Mouse (Mus musculus): ENCODE results near the gene Rinl. TPM values are rescaled to one million over a fixed set of nuclear protein-coding genes. Genes with fewer than 3 reads are reported as not detected.

The Rinl gene
- 1.8 and 2.5 TPM in 2 replicates for polyA plus RNA-seq (2015; fragmentation: Nextera tagmentation; extraction: Ambion mirVana)

DNA sequence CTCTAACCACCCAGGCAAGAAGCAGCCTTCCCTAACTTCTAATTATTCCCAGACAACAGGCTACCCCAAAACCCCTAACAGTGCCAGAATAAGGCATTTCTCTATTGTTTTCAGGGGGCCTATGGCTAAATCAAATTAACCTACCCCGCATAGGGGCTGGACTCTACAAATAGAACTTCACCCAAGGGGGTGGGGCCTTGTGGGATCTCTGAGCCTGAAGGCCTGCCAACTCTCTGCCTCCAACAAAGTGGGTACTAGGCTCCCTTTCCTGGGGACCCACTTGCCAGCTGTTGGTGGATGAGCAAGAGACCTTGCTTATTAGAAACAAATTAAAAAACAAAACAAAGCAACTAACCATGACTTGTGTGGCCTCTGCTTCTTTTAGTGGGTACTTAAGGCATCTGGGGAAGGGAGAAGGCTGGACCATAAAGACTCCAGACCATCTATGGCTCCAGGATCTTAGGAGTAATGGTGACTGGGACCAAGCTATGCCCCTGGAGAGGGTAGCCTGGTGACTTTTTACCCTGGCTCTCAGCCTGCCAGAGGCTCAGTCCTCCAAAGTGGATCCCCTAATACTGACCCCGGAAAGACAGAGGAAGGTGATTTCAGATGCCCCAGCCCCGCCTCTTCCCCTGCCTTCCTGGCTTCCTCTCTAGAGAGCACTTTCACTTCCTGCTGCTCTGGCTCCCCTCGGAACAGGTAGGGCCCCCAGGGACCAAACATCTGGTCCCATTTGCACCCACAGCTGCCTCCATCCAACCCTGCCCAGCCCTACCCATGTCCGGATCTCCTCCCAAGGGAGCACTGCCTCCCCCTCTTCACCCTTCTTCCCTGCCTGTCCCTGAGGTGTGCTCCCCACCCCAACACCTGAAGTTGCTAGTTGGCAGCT is at the start of gene Rinl:
Gene Rinl, plus strand, starts transcription at position 663 of the 889 bp plus-strand sequence.
- WGBS, result 79% methylated on average over 5 of the region's 5 CpGs

DNA sequence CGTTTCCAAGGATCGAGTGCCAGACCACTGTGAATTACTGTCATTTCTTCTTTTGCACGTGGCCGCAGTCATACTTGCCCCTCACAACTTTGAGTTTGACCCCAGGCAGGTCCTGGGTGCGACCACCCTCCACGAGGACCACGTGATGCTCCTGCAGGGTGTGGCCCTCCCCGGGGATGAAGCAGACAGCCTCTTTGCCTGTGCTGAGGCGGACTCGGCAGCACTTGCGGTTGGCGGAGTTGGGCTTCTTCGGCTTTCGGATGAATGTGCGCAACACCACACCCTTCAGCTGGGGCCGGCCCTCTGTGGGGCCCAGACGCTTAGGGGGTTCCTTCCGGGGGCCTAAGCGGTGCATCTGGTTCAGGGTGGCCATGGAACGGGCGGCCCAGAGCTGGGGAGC is 48.9 kb upstream of the Rinl start:
- no peak for ATAC-seq (replicated peaks)
- H3K9me3 ChIP-seq, result no peaks in the 10 kb centered on the region
- peaks cover 20% of the 10 kb centered on the region for H3K4me1 ChIP-seq
- no peaks in the 10 kb centered on the region for H3K36me3 ChIP-seq
- H3K4me3 ChIP-seq, result no peak overlapping the region
- WGBS, result 94% methylated on average over 21 of the region's 21 CpGs
- no peak overlapping the region for H3K9ac ChIP-seq (replicated peaks)
- H3K27me3 ChIP-seq, result no peaks in the 10 kb centered on the region
- H3K4me2 ChIP-seq (replicated peaks), result no peak overlapping the region
- H3K27ac ChIP-seq (replicated peaks), result no peak overlapping the region

More for the DNA sequence above, at the start of gene Rinl:
- Histone ChIP-seq H3K27ac (replicated peaks) (no peak within 1 kb of the TSS), H3K9me3 (no peaks in the 10 kb centered on the region), H3K4me3 (no peak within 1 kb of the TSS), H3K27me3 (no peaks in the 10 kb centered on the region), H3K4me1 (no peaks in the 10 kb centered on the region), H3K9ac (replicated peaks) (no peak within 1 kb of the TSS), H3K4me2 (replicated peaks) (no peak within 1 kb of the TSS), H3K36me3 (peaks cover 4% of the 10 kb centered on the region; the same call in 1 of the 2 replicates)
- no peak for ATAC-seq (replicated peaks)

GRCm38 (mm10) chr7:28740949-28741348 is 47.8 kb upstream of the Rinl start:
- 0 out of 2 replicates have a peak overlapping the region, but pooled peaks have one; percentile 76 for H3K27ac ChIP-seq (replicated peaks)
- no peaks in the 10 kb centered on the region for H3K27me3 ChIP-seq
- peak overlapping the region; percentile 86 for H3K4me2 ChIP-seq (replicated peaks)
- H3K4me3 ChIP-seq, result peak overlapping the region; percentile 73
- WGBS, result 43% methylated on average over 9 of the region's 9 CpGs
- H3K4me1 ChIP-seq, result peaks cover 20% of the 10 kb centered on the region
- no peak for ATAC-seq (replicated peaks)
- peak overlapping the region; percentile 80 for H3K9ac ChIP-seq (replicated peaks)
- no peaks in the 10 kb centered on the region for H3K36me3 ChIP-seq
- H3K9me3 ChIP-seq, result no peaks in the 10 kb centered on the region

- peak; percentile 10; the same call in 1 of the 2 replicates for ATAC-seq (replicated peaks)
- Histone ChIP-seq H3K27me3 (no peaks in the 10 kb centered on the region), H3K9ac (replicated peaks) (peak overlapping the region; percentile 80), H3K4me3 (peak overlapping the region; percentile 73), H3K4me2 (replicated peaks) (peak overlapping the region; percentile 86), H3K27ac (replicated peaks) (peak overlapping the region; percentile 76), H3K9me3 (no peaks in the 10 kb centered on the region), H3K4me1 (peaks cover 20% of the 10 kb centered on the region), H3K36me3 (no peaks in the 10 kb centered on the region)
- WGBS, result 2% methylated on average over 13 of the region's 13 CpGs
Observed at GRCm38 (mm10) chr7:28741368-28741708, 47.4 kb upstream of the Rinl start.

- peak; percentile 99 for ATAC-seq (replicated peaks)
- H3K36me3 ChIP-seq, result no peaks in the 10 kb centered on the region
- peak within 1 kb of the TSS; percentile 73 for H3K4me3 ChIP-seq
- H3K27me3 ChIP-seq, result no peaks in the 10 kb centered on the region
- H3K9me3 ChIP-seq, result no peaks in the 10 kb centered on the region
- H3K27ac ChIP-seq (replicated peaks), result peak within 1 kb of the TSS; percentile 88
- peaks cover 20% of the 10 kb centered on the region for H3K4me1 ChIP-seq
- under 1% methylated on average over 39 of the region's 39 CpGs for WGBS
- H3K4me2 ChIP-seq (replicated peaks), result peak within 1 kb of the TSS; percentile 86
- peak within 1 kb of the TSS; percentile 80 for H3K9ac ChIP-seq (replicated peaks)
Observed at GRCm38 (mm10) chr7:28741709-28742438, 46.9 kb upstream of the Rinl start, which contains the start of the genes Mrps12 and Sars2. TSS of gene Mrps12 (minus strand) at chr7:28741820. TSS of gene Sars2 (plus strand) at chr7:28741992.

GRCm38 (mm10) chr7:28749935-28750334 is 38.8 kb upstream of the Rinl start:
- Histone ChIP-seq H3K36me3 (peaks cover 5% of the 10 kb centered on the region; the same call in 1 of the 2 replicates), H3K4me1 (no peaks in the 10 kb centered on the region), H3K27me3 (no peaks in the 10 kb centered on the region), H3K9ac (replicated peaks) (no peak overlapping the region), H3K4me3 (no peak overlapping the region), H3K27ac (replicated peaks) (no peak overlapping the region), H3K9me3 (no peaks in the 10 kb centered on the region), H3K4me2 (replicated peaks) (no peak overlapping the region)
- WGBS, result 94% methylated on average over 7 of the region's 7 CpGs
- no peak for ATAC-seq (replicated peaks)

GRCm38 (mm10) chr7:28756079-28756478 is 32.7 kb upstream of the Rinl start, which contains the start of gene Ccer2:
TSS of gene Ccer2 (plus strand) at chr7:28756174.
- H3K4me2 ChIP-seq (replicated peaks), result peak within 1 kb of the TSS; percentile 28
- H3K27ac ChIP-seq (replicated peaks), result no peak within 1 kb of the TSS
- H3K4me1 ChIP-seq, result peaks cover 4% of the 10 kb centered on the region
- H3K36me3 ChIP-seq, result peaks cover 31% of the 10 kb centered on the region
- peak within 1 kb of the TSS; percentile 11; the same call in 1 of the 2 replicates for H3K4me3 ChIP-seq
- WGBS, result 3% methylated on average over 17 of the region's 17 CpGs
- ATAC-seq (replicated peaks), result no peak
- 0 out of 2 replicates have a peak, but pooled peaks cover 4% of the 10 kb centered on the region for H3K27me3 ChIP-seq
- no peaks in the 10 kb centered on the region for H3K9me3 ChIP-seq
- H3K9ac ChIP-seq (replicated peaks), result no peak within 1 kb of the TSS

- H3K9ac ChIP-seq (replicated peaks), result no peak overlapping the region
- H3K36me3 ChIP-seq, result peaks cover 38% of the 10 kb centered on the region
- H3K9me3 ChIP-seq, result no peaks in the 10 kb centered on the region
- ATAC-seq (replicated peaks), result no peak
- peaks cover 4% of the 10 kb centered on the region for H3K4me1 ChIP-seq
- WGBS, result 79% methylated on average over 13 of the region's 13 CpGs
- H3K27me3 ChIP-seq, result 0 out of 2 replicates have a peak, but pooled peaks cover 4% of the 10 kb centered on the region
- no peak overlapping the region for H3K27ac ChIP-seq (replicated peaks)
- no peak overlapping the region for H3K4me2 ChIP-seq (replicated peaks)
- H3K4me3 ChIP-seq, result no peak overlapping the region
Observed at GRCm38 (mm10) chr7:28758623-28759022, 30.1 kb upstream of the Rinl start.

DNA sequence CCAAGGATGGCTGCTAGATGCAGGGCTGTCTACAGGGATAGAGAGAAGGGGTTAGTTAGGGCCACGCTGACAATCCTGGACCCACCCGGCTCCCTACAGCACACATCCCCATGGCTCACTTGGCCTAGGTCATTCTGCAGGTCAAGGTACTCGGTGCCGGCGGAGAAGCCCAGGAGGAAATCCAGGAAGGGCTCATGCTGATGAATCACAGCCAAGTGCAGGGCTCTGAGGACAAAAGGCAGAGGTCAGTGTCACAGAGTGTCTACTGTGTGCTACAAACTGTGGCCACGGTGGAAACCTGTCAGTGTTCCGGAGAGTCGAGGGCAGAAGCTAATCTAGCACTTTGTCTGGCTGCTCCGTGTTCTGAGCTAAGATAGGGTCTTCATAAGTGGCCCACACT is 26.9 kb upstream of the Rinl start:
- Histone ChIP-seq H3K4me1 (peaks cover 15% of the 10 kb centered on the region), H3K27me3 (no peaks in the 10 kb centered on the region), H3K9ac (replicated peaks) (no peak overlapping the region), H3K36me3 (peaks cover 38% of the 10 kb centered on the region), H3K9me3 (no peaks in the 10 kb centered on the region), H3K27ac (replicated peaks) (no peak overlapping the region), H3K4me2 (replicated peaks) (no peak overlapping the region), H3K4me3 (no peak overlapping the region)
- WGBS, result 96% methylated on average over 9 of the region's 9 CpGs
- no peak for ATAC-seq (replicated peaks)

- H3K4me2 ChIP-seq (replicated peaks), result peak overlapping the region; percentile 57
- no peak overlapping the region for H3K27ac ChIP-seq (replicated peaks)
- no peaks in the 10 kb centered on the region for H3K27me3 ChIP-seq
- no peaks in the 10 kb centered on the region for H3K9me3 ChIP-seq
- H3K4me3 ChIP-seq, result peak overlapping the region; percentile 61
- no peak for ATAC-seq (replicated peaks)
- 0 out of 2 replicates have a peak overlapping the region, but pooled peaks have one; percentile 3 for H3K9ac ChIP-seq (replicated peaks)
- WGBS, result 89% methylated on average over 6 of the region's 6 CpGs
- H3K36me3 ChIP-seq, result peaks cover 20% of the 10 kb centered on the region
- H3K4me1 ChIP-seq, result peaks cover 30% of the 10 kb centered on the region
Observed at GRCm38 (mm10) chr7:28765211-28765610, 23.6 kb upstream of the Rinl start.

DNA sequence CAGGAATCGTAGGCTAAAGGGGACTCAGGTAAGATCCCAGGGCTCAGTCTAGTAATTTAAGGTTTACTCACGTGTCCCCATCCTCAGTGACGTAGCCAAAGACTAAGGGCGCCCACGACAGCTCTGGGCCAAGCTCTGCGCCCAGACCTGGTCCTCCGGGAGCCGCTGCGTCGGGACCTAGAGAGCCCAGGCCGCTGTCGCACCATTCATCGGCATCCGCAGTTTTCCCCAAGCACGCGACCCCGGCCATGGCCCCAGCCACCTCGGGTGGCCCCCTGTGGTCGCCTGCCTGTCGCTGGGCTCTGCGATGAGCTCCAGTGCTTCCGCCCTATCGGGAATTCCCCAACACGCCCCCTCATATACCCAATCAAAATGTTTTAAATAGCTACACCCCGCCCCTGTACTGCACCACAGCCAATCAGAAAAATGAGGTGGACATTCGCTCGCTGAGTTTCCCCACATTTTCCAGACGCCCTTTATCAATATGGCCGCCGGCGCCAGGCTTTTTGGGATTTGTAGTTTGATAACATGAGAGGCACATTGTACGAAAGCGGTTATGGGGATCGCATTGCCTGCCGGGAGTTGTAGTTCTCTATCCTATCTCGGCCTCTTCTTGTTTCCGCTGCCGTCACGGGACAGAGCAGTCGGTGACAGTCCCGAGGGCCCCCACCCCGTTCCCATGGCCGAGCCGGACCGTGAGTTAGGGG is 22.4 kb upstream of the Rinl start, which contains the start of gene Sirt2:
Gene Sirt2, plus strand, starts transcription at position 563 of the 707 bp plus-strand sequence.
- Histone ChIP-seq H3K9me3 (no peaks in the 10 kb centered on the region), H3K9ac (replicated peaks) (peak within 1 kb of the TSS; percentile 60), H3K4me1 (peaks cover 30% of the 10 kb centered on the region), H3K36me3 (peaks cover 10% of the 10 kb centered on the region), H3K4me2 (replicated peaks) (peak within 1 kb of the TSS; percentile 61), H3K4me3 (peak within 1 kb of the TSS; percentile 61), H3K27ac (replicated peaks) (no peak within 1 kb of the TSS), H3K27me3 (no peaks in the 10 kb centered on the region)
- WGBS, result under 1% methylated on average over 45 of the region's 45 CpGs
- peak; percentile 98 for ATAC-seq (replicated peaks)
